Mouse (Mus musculus) myocyte (in vitro differentiated cells): Measurements from ENCODE around the gene Sdc4. TPM values are rescaled to one million over a fixed set of nuclear protein-coding genes. Genes with fewer than 3 reads are reported as not detected.

Experiments used
- H3K27me3 ChIP-seq: one replicate; pipeline ENCODE4 v1.6.1; 2011; ENCODE audit not compliant: control insufficient read depth, insufficient read depth, insufficient read length
- H3K36me3 ChIP-seq: one replicate; pipeline ENCODE4 v1.6.1; 2011; ENCODE audit not compliant: control insufficient read depth, insufficient read depth
- H3K4me2 ChIP-seq: one replicate; pipeline ENCODE4 v1.6.1; 2011; ENCODE audit warnings: low read depth, control low read depth
- H3K4me3 ChIP-seq: one replicate; pipeline ENCODE4 v1.5.1; 2011; ENCODE audit warnings: mild to moderate bottlenecking, control low read depth, moderate library complexity
- H3K79me2 ChIP-seq: one replicate; pipeline ENCODE4 v1.6.1; 2011; ENCODE audit not compliant: control insufficient read depth, insufficient read depth
- H3ac ChIP-seq: one replicate; pipeline ENCODE4 v1.6.1; 2011; ENCODE audit not compliant: control insufficient read depth, insufficient read length
- CEBPB ChIP-seq: IDR thresholded peaks from 2 replicates; pipeline ENCODE4 v1.6.1; 2011; ENCODE audit warnings: mild to moderate bottlenecking, moderate library complexity; ENCODE audit not compliant: poor library complexity, insufficient read depth, severe bottlenecking
- E2F4 ChIP-seq: IDR thresholded peaks from one replicate; pipeline ENCODE4 v1.6.1; 2011; ENCODE audit warnings: mild to moderate bottlenecking, control low read depth, moderate library complexity; ENCODE audit not compliant: insufficient read depth
- MAX ChIP-seq: IDR thresholded peaks from one replicate; pipeline ENCODE4 v1.6.1; 2011; ENCODE audit warnings: low read depth, mild to moderate bottlenecking, control low read depth
- MYOD1 ChIP-seq, 3 experiments: IDR thresholded peaks; one replicate each; pipeline ENCODE4 v1.6.1; 2011; ENCODE audit warnings: control low read depth in 2 of 3, low read depth in 2 of 3, mild to moderate bottlenecking in 2 of 3, moderate library complexity in 1 of 3; ENCODE audit not compliant: insufficient read length in 2 of 3, control insufficient read depth in 1 of 3
- MYOG ChIP-seq, 3 experiments: IDR thresholded peaks; one replicate each; pipeline ENCODE4 v1.6.1; 2011; ENCODE audit warnings: control low read depth in 2 of 3, low read depth in 2 of 3, mild to moderate bottlenecking in 2 of 3; ENCODE audit not compliant: insufficient read length in 2 of 3, control insufficient read depth in 1 of 3, insufficient read depth in 1 of 3
- POLR2A ChIP-seq: IDR thresholded peaks from one replicate; pipeline ENCODE4 v1.6.1; 2011; ENCODE audit warnings: low read depth, mild to moderate bottlenecking, control low read depth, moderate library complexity; ENCODE audit not compliant: insufficient read length
- POLR2AphosphoS2 ChIP-seq: IDR thresholded peaks from one replicate; pipeline ENCODE4 v1.6.1; 2011; ENCODE audit warnings: low read depth, control low read depth; ENCODE audit not compliant: insufficient read length
- REST ChIP-seq: IDR thresholded peaks from one replicate; pipeline ENCODE4 v1.6.1; 2011; ENCODE audit warnings: mild to moderate bottlenecking, control low read depth, moderate library complexity; ENCODE audit not compliant: insufficient read depth, insufficient read length
- SRF ChIP-seq: IDR thresholded peaks from one replicate; pipeline ENCODE4 v1.6.1; 2011; ENCODE audit warnings: low read depth; ENCODE audit not compliant: control insufficient read depth, insufficient read length
- TCF12 ChIP-seq: IDR thresholded peaks from one replicate; pipeline ENCODE4 v1.6.1; 2011; ENCODE audit warnings: mild to moderate bottlenecking, control low read depth; ENCODE audit not compliant: poor library complexity, insufficient read depth, severe bottlenecking
- TCF3 ChIP-seq: IDR thresholded peaks from one replicate; pipeline ENCODE4 v1.6.1; 2011; ENCODE audit warnings: low read depth, control low read depth; ENCODE audit not compliant: insufficient read length
- USF1 ChIP-seq: IDR thresholded peaks from one replicate; pipeline ENCODE4 v1.6.1; 2011; ENCODE audit warnings: low read depth, mild to moderate bottlenecking, control low read depth, moderate library complexity
- polyA plus RNA-seq: library from polyadenylated mRNA; unstranded; fragments of >200 nt; fragmentation: generic; extraction: Trizol; gene quantifications from one replicate; pipeline ENCODE4 v1.2.1, GENCODE M21; 2012; ENCODE audit warnings: missing spikeins

Sdc4 gene
- polyA plus RNA-seq, 1 experiment = 52.4 TPM

- H3K36me3 ChIP-seq = no peaks in the 10 kb centered on the region
- peaks cover 52% of the 10 kb centered on the region for H3K27me3 ChIP-seq
- TF ChIP-seq POLR2AphosphoS2 = no peak
- no peak for TF ChIP-seq REST
- TF ChIP-seq E2F4 = no peak
- TF ChIP-seq MYOG (IDR thresholded peaks at IDR 0.05; ENCODE audit: control insufficient read depth in 1 of 3, insufficient read depth in 1 of 3, insufficient read length in 2 of 3, low read depth in 2 of 3) = no peak
- TF ChIP-seq CEBPB = no peak
- TF ChIP-seq TCF12 = no peak
- TF ChIP-seq MAX = no peak
- TF ChIP-seq TCF3 = no peak
- no peak for TF ChIP-seq SRF
- no peak for TF ChIP-seq USF1
- no peak for TF ChIP-seq POLR2A
- no peak for TF ChIP-seq MYOD1 (IDR thresholded peaks at IDR 0.05; ENCODE audit: control insufficient read depth in 1 of 3, insufficient read length in 2 of 3, low read depth in 2 of 3)
- no peak within 1 kb of the TSS for H3K4me3 ChIP-seq
- H3K79me2 ChIP-seq = no peaks in the 10 kb centered on the region
- H3ac ChIP-seq = no peak within 1 kb of the TSS
- no peak within 1 kb of the TSS for H3K4me2 ChIP-seq
Observed at GRCm38 (mm10) chr2:164405060-164405459, 38.6 kb downstream of the Sdc4 start, which contains the start of gene Matn4. Gene Matn4 (minus strand): TSS chr2:164405160.

GRCm38 (mm10) chr2:164404082-164404990 is 39.4 kb downstream of the Sdc4 start:
- TF ChIP-seq TCF12 (no peak), REST (no peak), MYOD1 (IDR thresholded peaks at IDR 0.05; ENCODE audit: control insufficient read depth in 1 of 3, insufficient read length in 2 of 3, low read depth in 2 of 3) (no peak), POLR2A (no peak), TCF3 (no peak), CEBPB (no peak), E2F4 (no peak), MYOG (IDR thresholded peaks at IDR 0.05; ENCODE audit: control insufficient read depth in 1 of 3, insufficient read depth in 1 of 3, insufficient read length in 2 of 3, low read depth in 2 of 3) (no peak), MAX (no peak), SRF (no peak), POLR2AphosphoS2 (no peak), USF1 (no peak)
- Histone ChIP-seq H3K79me2 (no peaks in the 10 kb centered on the region), H3K4me2 (no peak overlapping the region), H3ac (no peak overlapping the region), H3K36me3 (no peaks in the 10 kb centered on the region), H3K4me3 (no peak overlapping the region), H3K27me3 (peaks cover 56% of the 10 kb centered on the region)

GRCm38 (mm10) chr2:164403396-164404081 is 40.1 kb downstream of the Sdc4 start:
- Histone ChIP-seq H3K4me3 (no peak overlapping the region), H3ac (no peak overlapping the region), H3K27me3 (peaks cover 56% of the 10 kb centered on the region), H3K4me2 (no peak overlapping the region), H3K36me3 (no peaks in the 10 kb centered on the region), H3K79me2 (no peaks in the 10 kb centered on the region)
- TF ChIP-seq POLR2A (no peak), TCF3 (no peak), MYOG (IDR thresholded peaks at IDR 0.05; ENCODE audit: control insufficient read depth in 1 of 3, insufficient read depth in 1 of 3, insufficient read length in 2 of 3, low read depth in 2 of 3) (no peak), USF1 (no peak), REST (no peak), MAX (no peak), SRF (no peak), POLR2AphosphoS2 (no peak), CEBPB (no peak), TCF12 (no peak), E2F4 (no peak), MYOD1 (IDR thresholded peaks at IDR 0.05; ENCODE audit: control insufficient read depth in 1 of 3, insufficient read length in 2 of 3, low read depth in 2 of 3) (no peak)

- Histone ChIP-seq H3K27me3 (peaks cover 56% of the 10 kb centered on the region), H3K4me3 (no peak within 1 kb of the TSS), H3K79me2 (no peaks in the 10 kb centered on the region), H3ac (no peak within 1 kb of the TSS), H3K4me2 (no peak within 1 kb of the TSS), H3K36me3 (no peaks in the 10 kb centered on the region)
- TF ChIP-seq POLR2A = no peak
- TF ChIP-seq MYOG (IDR thresholded peaks at IDR 0.05; ENCODE audit: control insufficient read depth in 1 of 3, insufficient read depth in 1 of 3, insufficient read length in 2 of 3, low read depth in 2 of 3) = peak in 1 of 3 experiments; percentile 32
- no peak for TF ChIP-seq REST
- no peak for TF ChIP-seq USF1
- no peak for TF ChIP-seq E2F4
Observed at GRCm38 (mm10) chr2:164402906-164403305, 40.8 kb downstream of the Sdc4 start, which contains the start of gene Rbpjl. Gene Rbpjl (plus strand): TSS chr2:164403141.
